Mouse (Mus musculus) right cerebral cortex, postnatal 14 days (tissue): ENCODE measurements at regions not wholly inside any gene's neighbourhood (a gene's known extent, or its start where the extent isn't known, plus 50 kb on each side); places are given as distances from the start of the nearest gene placed in this dataset.
A peak's percentile ranks its signal among the peaks of the same experiment; 100 is the strongest.

Experiments used
- DNase-seq: peaks from one replicate; pipeline ENCODE4 v3.0.0; 2022

GRCm38 (mm10) chr2:82698417-82698988 lies 244.9 kb upstream of the Fsip2 start:
- no peak for DNase-seq

- DNase-seq: no peak
Measured at GRCm38 (mm10) chr2:82701851-82702250, 241.6 kb upstream of the Fsip2 start.

GRCm38 (mm10) chr2:82715773-82716172 lies 227.7 kb upstream of the Fsip2 start:
- DNase-seq: peak; percentile 9
